Mouse (Mus musculus) heart, adult 2 months (tissue): ENCODE data around the gene Cmbl. TPM values are rescaled to one million over a fixed set of nuclear protein-coding genes. Genes with fewer than 3 reads are reported as not detected.

Experiments
- DNase-seq, 2 experiments: peaks; one replicate each; pipeline ENCODE4 v3.0.0; 2021
- H3K27ac ChIP-seq: fragments of 200-600 bp; 2 replicates; pipeline ENCODE4 v1.8.1; 2022
- H3K27me3 ChIP-seq: fragments of 200-500 bp; 2 replicates; pipeline ENCODE4 v1.6.1; 2012; ENCODE audit warnings: mild to moderate bottlenecking, low read length, inconsistent platforms, mixed read lengths; ENCODE audit not compliant: control insufficient read depth, insufficient read depth
- H3K36me3 ChIP-seq: fragments of 200-500 bp; 2 replicates; pipeline ENCODE4 v1.6.1; 2012; ENCODE audit warnings: low read length, inconsistent platforms; ENCODE audit not compliant: control insufficient read depth, insufficient read depth
- H3K4me1 ChIP-seq: fragments of 200-500 bp; 2 replicates; pipeline ENCODE4 v1.6.1; 2011; ENCODE audit warnings: low read length; ENCODE audit not compliant: control insufficient read depth, insufficient read depth
- H3K4me3 ChIP-seq: fragments of 200-600 bp; 2 replicates; pipeline ENCODE4 v1.8.1; 2022
- H3K79me2 ChIP-seq: fragments of 200-500 bp; replicated peaks from 2 replicates; pipeline ENCODE4 v1.6.1; 2012; ENCODE audit warnings: mild to moderate bottlenecking, inconsistent platforms, low read length, moderate library complexity, mixed read lengths; ENCODE audit not compliant: control insufficient read depth, insufficient read depth
- H3K9ac ChIP-seq: fragments of 200-500 bp; 2 replicates; pipeline ENCODE4 v1.6.1; 2012; ENCODE audit warnings: low read depth, mild to moderate bottlenecking, control low read depth, inconsistent platforms, low read length, mixed read lengths
- CTCF ChIP-seq: fragments of 200-600 bp; IDR thresholded peaks from 2 replicates; pipeline ENCODE4 v1.8.1; 2022; ENCODE audit warnings: antibody characterized with exemption, mild to moderate bottlenecking, moderate library complexity
- EP300 ChIP-seq: fragments of 200-500 bp; IDR thresholded peaks from 2 replicates; pipeline ENCODE4 v1.6.1; 2011; ENCODE audit warnings: low read depth, low read length, control low read depth; ENCODE audit not compliant: insufficient read depth
- POLR2A ChIP-seq: fragments of 200-500 bp; IDR thresholded peaks from 2 replicates; pipeline ENCODE4 v1.6.1; 2011; ENCODE audit warnings: mild to moderate bottlenecking, low read depth, low read length, control low read depth; ENCODE audit not compliant: insufficient read depth
- WGBS: fragments of 180-500 bp; shearing (Covaris S2); methylation state at CpG from one replicate; pipeline ENCODE4 v1.1.7; 2018; 5-methylcytosine and 5-hydroxymethylcytosine counted together
- intact Hi-C: fragments of 180-260 bp; cut with DNase I; formaldehyde crosslinking; loops from one replicate; pipeline ENCODE4 v1.15.1; 2025
- polyA plus RNA-seq: library from polyadenylated mRNA; depleted of rRNA; stranded (reverse); fragments of >200 nt; gene quantifications from 2 replicates; pipeline ENCODE4 v1.2.3, GENCODE M21; 2012
- total RNA-seq, 2 experiments: library from RNA; stranded (reverse); gene quantifications; 2 replicates each; pipeline ENCODE4 v1.2.3; 2021

The Cmbl gene
- total and polyA plus RNA-seq, 3 experiments = 27.1 to 49.6 (median 30.7) TPM

DNA sequence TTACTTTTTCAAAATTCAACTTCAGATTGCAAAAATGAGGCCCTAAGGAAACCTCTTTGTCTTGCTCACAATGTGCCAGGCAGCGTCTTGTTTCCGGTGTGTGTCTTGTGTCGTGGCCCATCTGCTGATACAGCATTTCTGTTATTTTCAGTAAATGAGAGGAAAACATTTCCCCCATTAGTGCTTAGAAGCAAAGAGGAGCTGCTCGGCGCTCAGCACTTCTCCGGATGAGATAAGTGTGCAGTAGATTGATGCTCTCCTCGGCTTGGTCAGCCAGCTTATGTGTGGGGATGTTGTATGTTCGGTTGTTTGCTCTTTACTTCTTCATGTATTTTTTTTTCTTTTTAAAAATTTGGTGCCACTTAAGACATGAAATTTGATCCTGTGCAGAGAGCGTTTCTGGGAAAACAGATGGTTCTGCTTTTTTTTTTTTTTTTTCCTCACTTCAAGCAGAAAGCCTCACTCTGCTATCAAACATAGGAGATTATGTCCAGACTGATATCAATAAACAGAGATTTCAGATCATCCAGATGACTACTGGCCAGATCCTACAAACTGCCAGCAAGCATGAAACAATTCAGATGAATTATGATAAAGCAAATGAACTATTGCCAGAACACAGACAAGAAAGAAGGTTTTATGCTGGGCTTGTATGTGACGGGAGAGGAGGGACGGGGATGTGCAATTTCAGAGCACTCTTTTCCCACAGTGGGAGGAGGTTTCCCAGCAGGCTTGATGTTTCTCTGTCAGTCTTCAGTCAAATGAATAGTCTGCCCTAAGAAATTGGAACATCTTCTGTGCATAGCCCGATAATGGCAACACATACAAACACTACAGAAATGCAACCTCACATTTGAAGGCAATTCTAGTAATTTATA, 62.3 kb downstream of the Cmbl start:
- Histone ChIP-seq H3K4me3 (no peak overlapping the region), H3K27ac (no peak overlapping the region), H3K79me2 (no peaks in the 10 kb centered on the region), H3K4me1 (no peaks in the 10 kb centered on the region), H3K9ac (no peak overlapping the region), H3K27me3 (no peaks in the 10 kb centered on the region), H3K36me3 (no peaks in the 10 kb centered on the region)
- DNase-seq = no peak
- intact Hi-C loops = no loop called here
- no peak for TF ChIP-seq CTCF
- TF ChIP-seq EP300 = no peak
- WGBS = 39% methylated on average over 12 of the region's 12 CpGs

- intact Hi-C loops = no loop called here
- Histone ChIP-seq H3K4me1 (no peaks in the 10 kb centered on the region), H3K36me3 (no peaks in the 10 kb centered on the region), H3K27ac (no peak overlapping the region), H3K79me2 (no peaks in the 10 kb centered on the region), H3K9ac (no peak overlapping the region), H3K4me3 (no peak overlapping the region), H3K27me3 (no peaks in the 10 kb centered on the region)
- WGBS = 82% methylated on average over 10 of the region's 10 CpGs
- DNase-seq = no peak
- TF ChIP-seq POLR2A (no peak), CTCF (no peak), EP300 (no peak)
Observed at GRCm38 (mm10) chr15:31628180-31628579, 63.0 kb downstream of the Cmbl start.

GRCm38 (mm10) chr15:31629556-31629955, 64.4 kb downstream of the Cmbl start:
- no peaks in the 10 kb centered on the region for H3K27me3 ChIP-seq
- TF ChIP-seq CTCF (no peak), POLR2A (no peak), EP300 (no peak)
- no peak for DNase-seq
- intact Hi-C loops = no loop called here
- no peaks in the 10 kb centered on the region for H3K4me1 ChIP-seq
- H3K36me3 ChIP-seq = no peaks in the 10 kb centered on the region
- H3K9ac ChIP-seq = no peak overlapping the region
- no peaks in the 10 kb centered on the region for H3K79me2 ChIP-seq
- H3K4me3 ChIP-seq = no peak overlapping the region
- WGBS = 77% methylated on average over 3 of the region's 3 CpGs
- no peak overlapping the region for H3K27ac ChIP-seq

DNA sequence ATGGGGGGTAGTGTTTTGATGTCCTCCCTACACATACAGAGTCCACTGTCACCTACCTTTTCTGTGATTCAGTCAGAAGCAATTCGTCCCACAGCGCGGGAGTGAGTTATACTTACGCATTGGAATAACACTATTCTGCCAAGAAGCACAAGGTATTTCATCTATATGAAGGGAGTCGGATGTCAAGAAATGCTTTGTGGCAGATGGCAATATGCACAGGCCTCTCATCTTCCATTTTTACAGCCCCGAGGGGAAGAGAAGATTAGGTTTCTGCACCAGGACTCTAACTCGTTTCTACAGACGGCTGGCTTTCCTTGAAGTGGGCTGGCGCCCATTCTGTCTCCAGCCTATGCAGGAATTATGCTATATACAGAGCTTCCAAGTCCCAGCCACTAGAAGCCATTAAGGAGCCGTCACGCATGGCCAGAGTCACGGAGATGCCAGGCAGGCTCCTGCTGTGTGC, 66.2 kb downstream of the Cmbl start:
- Histone ChIP-seq H3K9ac (no peak overlapping the region), H3K27ac (no peak overlapping the region), H3K79me2 (no peaks in the 10 kb centered on the region), H3K36me3 (no peaks in the 10 kb centered on the region), H3K4me3 (no peak overlapping the region), H3K27me3 (no peaks in the 10 kb centered on the region), H3K4me1 (no peaks in the 10 kb centered on the region)
- intact Hi-C loops = no loop called here
- no peak for DNase-seq
- WGBS = 92% methylated on average over 12 of the region's 12 CpGs
- TF ChIP-seq CTCF = no peak
- TF ChIP-seq EP300 = no peak
- TF ChIP-seq POLR2A = no peak

DNA sequence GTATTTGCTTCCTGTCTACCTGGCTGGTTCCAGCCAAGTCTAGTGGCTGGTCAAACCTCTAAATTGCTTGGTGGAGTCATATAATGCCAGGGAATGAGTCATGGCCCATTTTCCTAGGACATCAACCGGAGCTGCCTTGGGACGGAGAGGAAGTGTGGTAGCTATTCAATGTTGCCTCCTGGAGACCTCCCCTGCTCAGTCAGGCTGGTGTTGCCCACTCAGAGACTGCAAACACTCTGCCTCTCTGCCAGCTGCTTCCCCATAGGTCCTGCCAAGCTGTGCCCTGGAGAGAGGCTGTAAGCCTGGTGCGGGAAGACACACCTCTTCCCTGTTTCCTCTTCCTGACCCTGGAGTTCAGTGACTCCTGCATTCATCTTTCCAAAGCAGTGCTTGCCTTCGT, 67.3 kb downstream of the Cmbl start:
- H3K4me1 ChIP-seq = no peaks in the 10 kb centered on the region
- H3K36me3 ChIP-seq = no peaks in the 10 kb centered on the region
- H3K27ac ChIP-seq = no peak overlapping the region
- H3K9ac ChIP-seq = no peak overlapping the region
- no peak for DNase-seq
- no peaks in the 10 kb centered on the region for H3K79me2 ChIP-seq
- intact Hi-C loops = no loop called here
- no peaks in the 10 kb centered on the region for H3K27me3 ChIP-seq
- WGBS = 54% methylated on average over 4 of the region's 4 CpGs
- no peak overlapping the region for H3K4me3 ChIP-seq
- no peak for TF ChIP-seq EP300
- TF ChIP-seq POLR2A = no peak
- TF ChIP-seq CTCF = no peak

DNA sequence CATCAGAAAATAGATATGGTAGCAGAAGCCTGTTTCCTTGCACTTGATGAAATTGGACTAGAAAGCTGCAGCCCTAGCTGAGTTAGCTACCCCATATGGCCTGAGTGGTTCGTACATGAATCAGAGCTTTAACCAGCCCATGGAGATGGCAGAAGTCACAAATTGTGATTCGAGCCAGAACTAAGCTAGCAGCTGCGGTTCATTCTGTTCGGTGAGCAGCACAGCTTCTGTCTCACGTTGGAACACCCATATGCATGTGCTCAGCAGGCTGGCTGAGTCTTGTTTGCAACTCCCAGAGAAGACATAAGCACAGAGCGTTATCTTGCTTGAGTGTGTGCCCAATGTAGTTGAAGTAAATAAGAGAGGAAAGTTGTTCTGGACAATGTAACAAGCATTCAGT, 69.4 kb downstream of the Cmbl start:
- intact Hi-C loops = no loop called here
- Histone ChIP-seq H3K27ac (no peak overlapping the region), H3K36me3 (no peaks in the 10 kb centered on the region), H3K9ac (no peak overlapping the region), H3K4me3 (no peak overlapping the region), H3K27me3 (no peaks in the 10 kb centered on the region), H3K4me1 (no peaks in the 10 kb centered on the region), H3K79me2 (no peaks in the 10 kb centered on the region)
- WGBS = 73% methylated on average over 6 of the region's 6 CpGs
- TF ChIP-seq EP300 (no peak), CTCF (no peak), POLR2A (no peak)
- no peak for DNase-seq
